Mouse (Mus musculus) hematopoietic stem cell, adult 5-6 weeks (primary cell): Measurements from ENCODE around the gene Rab3gap1. TPM values are rescaled to one million over a fixed set of nuclear protein-coding genes. Genes with fewer than 3 reads are reported as not detected.

Experiments used
- ATAC-seq, 2 experiments: fragments of 125-278 bp in 1 of 2; replicated peaks in 1 of 2; 2 replicates each; pipeline ENCODE4 v1.8.0; 2016 to 2017; ENCODE audit warnings: inconsistent platforms in 2 of 2, mild to moderate bottlenecking in 2 of 2, moderate number of reproducible peaks in 2 of 2, low read depth in 1 of 2, moderate TSS enrichment in 1 of 2; ENCODE audit not compliant: low FRiP score in 2 of 2, poor library complexity in 2 of 2, severe bottlenecking in 2 of 2, insufficient read depth in 1 of 2, low TSS enrichment in 1 of 2
- total RNA-seq: library from RNA; stranded (forward); fragments of 172-1452, 232-1000 nt; gene quantifications from 2 replicates; pipeline ENCODE4 v1.2.3, GENCODE M21; 2017

Gene Rab3gap1
- total RNA-seq, 1 experiment from 2014 or later, result 62.9 TPM

- no peak for ATAC-seq
These were observed 90.7 kb downstream of the Rab3gap1 start for GRCm38 (mm10) chr1:127959312-127959718.

GRCm38 (mm10) chr1:127961140-127961539 lies 92.6 kb downstream of the Rab3gap1 start:
- no peak for ATAC-seq

GRCm38 (mm10) chr1:127963326-127963725 lies 94.8 kb downstream of the Rab3gap1 start:
- ATAC-seq, result no peak

GRCm38 (mm10) chr1:127970870-127971269 lies 102.3 kb downstream of the Rab3gap1 start:
- ATAC-seq, result no peak

- no peak for ATAC-seq
These were observed 105.5 kb downstream of the Rab3gap1 start for GRCm38 (mm10) chr1:127974082-127974481.

GRCm38 (mm10) chr1:127975676-127976075 lies 107.1 kb downstream of the Rab3gap1 start:
- peak; percentile 85 to 88 for ATAC-seq

GRCm38 (mm10) chr1:127976106-127976505 lies 107.5 kb downstream of the Rab3gap1 start:
- ATAC-seq, result no peak; a peak in 1 of 4 replicates

GRCm38 (mm10) chr1:127978125-127978524 lies 109.6 kb downstream of the Rab3gap1 start:
- ATAC-seq, result no peak

- peak; percentile 30 to 57; a peak in 2 of 4 replicates for ATAC-seq
These were observed 112.5 kb downstream of the Rab3gap1 start for GRCm38 (mm10) chr1:127980911-127981559.

- ATAC-seq, result no peak
These were observed 113.7 kb downstream of the Rab3gap1 start for GRCm38 (mm10) chr1:127982268-127982667.

GRCm38 (mm10) chr1:127983274-127983993 lies 114.9 kb downstream of the Rab3gap1 start:
- no peak for ATAC-seq

GRCm38 (mm10) chr1:127985391-127985790 lies 116.8 kb downstream of the Rab3gap1 start:
- no peak for ATAC-seq

GRCm38 (mm10) chr1:127988246-127988645 lies 119.7 kb downstream of the Rab3gap1 start:
- no peak for ATAC-seq

GRCm38 (mm10) chr1:127989387-127989786 lies 120.8 kb downstream of the Rab3gap1 start:
- ATAC-seq, result no peak

GRCm38 (mm10) chr1:127989876-127990731 lies 121.5 kb downstream of the Rab3gap1 start:
- no peak for ATAC-seq
